Mouse (Mus musculus) embryonic facial prominence, embryonic 10.5 days (tissue): ENCODE data around the gene Card19. TPM values are rescaled to one million over a fixed set of nuclear protein-coding genes. Genes with fewer than 3 reads are reported as not detected.

Source experiments
- DNase-seq: peaks from one replicate; pipeline ENCODE4 v3.0.0-alpha.2; 2017; ENCODE audit warnings: low spot score
- H3K27ac ChIP-seq: fragments of 300-500 bp; sonication (generic); replicated peaks from 2 replicates; pipeline ENCODE4 v1.5.1; 2016; ENCODE audit warnings: mild to moderate bottlenecking
- H3K27me3 ChIP-seq: fragments of 300-500 bp; sonication (generic); replicated peaks from 2 replicates; pipeline ENCODE4 v1.6.1; 2016; ENCODE audit warnings: low read depth, mild to moderate bottlenecking; ENCODE audit not compliant: poor library complexity, severe bottlenecking
- H3K36me3 ChIP-seq: fragments of 300-500 bp; sonication (generic); replicated peaks from 2 replicates; pipeline ENCODE4 v1.6.1; 2016; ENCODE audit warnings: mild to moderate bottlenecking, moderate library complexity
- H3K4me1 ChIP-seq: fragments of 300-500 bp; sonication (generic); 2 replicates; pipeline ENCODE4 v1.6.1; 2016
- H3K4me3 ChIP-seq: fragments of 300-500 bp; sonication (generic); 2 replicates; pipeline ENCODE4 v1.5.1; 2016; ENCODE audit warnings: mild to moderate bottlenecking, moderate library complexity
- H3K9me3 ChIP-seq: fragments of 300-500 bp; sonication (generic); 2 replicates; pipeline ENCODE4 v1.6.1; 2016; ENCODE audit warnings: mild to moderate bottlenecking
- WGBS: fragments of 180-500 bp; shearing (Covaris S2); methylation state at CpG from one replicate; pipeline ENCODE4 v1.1.7; 2016; 5-methylcytosine and 5-hydroxymethylcytosine counted together
- polyA plus RNA-seq: library from polyadenylated mRNA; unstranded; fragments of >200 nt; fragmentation: Nextera tagmentation; extraction: Ambion mirVana; gene quantifications from 2 replicates; pipeline ENCODE4 v1.2.1, GENCODE M21; 2016

The Card19 gene
- polyA plus RNA-seq, 1 experiment from 2014 or later: 35.0 TPM

DNA sequence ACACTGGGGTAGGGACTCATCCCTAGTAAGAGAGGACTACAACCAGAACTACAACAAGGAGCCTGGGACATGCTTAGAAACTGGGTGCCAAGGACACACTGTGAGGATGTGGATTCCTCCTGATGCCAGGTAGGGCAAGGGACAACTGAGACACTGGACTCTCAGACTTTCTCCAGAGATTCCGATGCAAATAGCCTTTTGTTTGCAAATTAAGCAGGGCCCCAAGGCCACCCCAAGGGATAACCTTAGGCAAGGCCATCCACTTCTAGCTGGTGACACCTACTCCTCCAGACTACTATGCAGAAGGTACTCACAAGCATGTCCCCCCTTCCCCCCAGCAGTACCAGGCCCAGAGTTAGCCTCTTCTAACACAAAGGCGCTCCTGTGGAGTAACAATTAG is 30.8 kb upstream of the Card19 start:
- H3K27ac ChIP-seq: no peak overlapping the region
- no peaks in the 10 kb centered on the region for H3K36me3 ChIP-seq
- peaks cover 37% of the 10 kb centered on the region for H3K4me1 ChIP-seq
- H3K4me3 ChIP-seq: no peak overlapping the region
- peaks cover 71% of the 10 kb centered on the region for H3K27me3 ChIP-seq
- H3K9me3 ChIP-seq: no peaks in the 10 kb centered on the region
- 51% methylated on average over 2 of the region's 2 CpGs for WGBS
- no peak for DNase-seq

DNA sequence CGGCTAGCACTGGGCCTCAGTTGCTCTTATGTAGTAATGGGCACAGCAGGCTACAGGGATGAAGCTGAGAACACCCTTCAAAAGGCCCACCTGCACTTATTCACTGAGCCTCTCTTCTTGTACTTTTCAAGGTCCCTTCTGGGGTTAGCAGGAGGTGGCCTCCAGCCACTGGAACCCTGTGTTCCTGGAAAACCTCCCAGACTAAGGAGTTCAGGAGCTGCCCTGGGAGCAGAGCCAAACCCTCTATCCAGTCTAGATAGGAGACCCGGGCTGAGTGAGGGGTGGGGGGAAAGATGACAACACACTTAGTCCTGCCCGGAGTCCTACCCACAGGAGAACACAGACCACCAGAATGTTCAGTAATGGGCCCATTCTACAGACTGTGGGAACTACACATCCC is 30.2 kb upstream of the Card19 start:
- no peak overlapping the region for H3K4me3 ChIP-seq
- H3K9me3 ChIP-seq: no peaks in the 10 kb centered on the region
- no peaks in the 10 kb centered on the region for H3K36me3 ChIP-seq
- DNase-seq: no peak
- no peak overlapping the region for H3K27ac ChIP-seq
- 80% methylated on average over 3 of the region's 3 CpGs for WGBS
- peaks cover 71% of the 10 kb centered on the region for H3K27me3 ChIP-seq
- H3K4me1 ChIP-seq: peaks cover 36% of the 10 kb centered on the region

DNA sequence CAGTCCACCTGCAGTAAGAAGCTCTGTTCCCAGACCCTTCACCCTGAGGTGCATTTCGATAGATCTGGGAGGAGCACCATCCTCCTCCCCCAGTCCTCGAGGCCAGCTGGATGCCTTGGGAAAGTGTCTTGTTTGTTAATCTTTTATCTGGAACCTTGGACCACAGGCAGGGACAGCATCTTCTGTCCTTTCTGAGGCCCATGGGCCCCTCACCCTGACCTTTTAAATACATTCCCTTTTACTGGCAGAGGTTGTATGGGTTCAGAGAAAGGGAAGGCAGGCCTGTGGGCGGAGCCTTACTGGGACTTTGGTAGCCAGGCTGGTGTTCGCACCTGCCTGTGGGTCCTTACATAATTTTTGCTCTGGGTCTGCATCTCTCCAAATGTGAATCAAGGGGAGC is 29.4 kb upstream of the Card19 start:
- H3K9me3 ChIP-seq: no peaks in the 10 kb centered on the region
- no peak overlapping the region for H3K27ac ChIP-seq
- DNase-seq: no peak
- H3K4me1 ChIP-seq: peaks cover 32% of the 10 kb centered on the region
- whole genome bisulfite sequencing: 57% methylated on average over 4 of the region's 4 CpGs
- H3K27me3 ChIP-seq: peaks cover 69% of the 10 kb centered on the region
- no peaks in the 10 kb centered on the region for H3K36me3 ChIP-seq
- no peak overlapping the region for H3K4me3 ChIP-seq

GRCm38 (mm10) chr13:49243492-49243891 is 27.7 kb upstream of the Card19 start:
- Histone ChIP-seq H3K36me3 (no peaks in the 10 kb centered on the region), H3K27me3 (peaks cover 52% of the 10 kb centered on the region), H3K27ac (no peak overlapping the region), H3K9me3 (no peaks in the 10 kb centered on the region), H3K4me3 (no peak overlapping the region), H3K4me1 (peaks cover 30% of the 10 kb centered on the region)
- 90% methylated on average over 2 of the region's 2 CpGs for WGBS
- no peak for DNase-seq

DNA sequence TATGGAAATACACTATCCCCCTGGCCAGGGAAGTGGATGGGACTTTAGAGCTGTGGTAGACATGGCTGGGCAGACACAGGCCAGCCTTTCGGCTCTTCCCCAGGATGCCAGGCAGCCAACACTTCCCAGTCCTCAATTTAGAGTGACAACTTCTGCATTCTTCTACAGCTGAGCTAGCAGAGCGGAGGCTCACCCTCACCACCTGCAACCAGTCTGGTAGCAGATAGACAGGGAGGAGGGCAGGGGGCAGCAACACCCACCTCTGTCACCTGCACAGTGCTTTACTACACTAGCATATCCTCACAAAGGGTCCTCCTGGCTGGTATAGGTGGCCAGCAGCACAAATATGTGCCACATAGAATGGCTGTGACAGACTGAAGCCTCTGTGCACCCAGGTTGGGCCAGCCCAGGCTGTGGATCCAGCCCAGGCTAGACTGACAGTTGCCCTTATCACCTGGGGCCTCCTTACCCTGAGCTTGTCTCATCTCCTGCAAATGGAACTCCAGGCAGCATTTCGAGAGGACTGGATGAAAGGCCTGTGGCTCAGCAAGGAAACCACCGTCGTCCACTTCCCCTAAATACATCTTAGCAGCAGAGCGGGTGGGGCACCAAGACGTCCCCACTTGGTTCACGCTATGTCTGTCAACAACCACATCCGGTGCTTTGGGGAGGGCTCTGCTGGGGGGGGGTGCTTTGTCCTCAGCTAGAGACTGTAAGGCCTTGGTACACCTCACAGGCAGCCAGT is 26.7 kb upstream of the Card19 start:
- Histone ChIP-seq H3K4me3 (no peak overlapping the region), H3K4me1 (peaks cover 20% of the 10 kb centered on the region), H3K9me3 (no peaks in the 10 kb centered on the region), H3K27me3 (peaks cover 42% of the 10 kb centered on the region), H3K36me3 (no peaks in the 10 kb centered on the region), H3K27ac (no peak overlapping the region)
- DNase-seq: no peak
- WGBS: 67% methylated on average over 9 of the region's 9 CpGs

- no peak for DNase-seq
- Histone ChIP-seq H3K27me3 (peaks cover 5% of the 10 kb centered on the region; the same call in 1 of the 2 replicates), H3K4me3 (no peak overlapping the region), H3K36me3 (no peaks in the 10 kb centered on the region), H3K27ac (no peak overlapping the region), H3K4me1 (peaks cover 7% of the 10 kb centered on the region; the same call in 1 of the 2 replicates), H3K9me3 (no peaks in the 10 kb centered on the region)
- WGBS: 94% methylated on average over 8 of the region's 8 CpGs
Measured at GRCm38 (mm10) chr13:49238737-49239136, 22.9 kb upstream of the Card19 start.

DNA sequence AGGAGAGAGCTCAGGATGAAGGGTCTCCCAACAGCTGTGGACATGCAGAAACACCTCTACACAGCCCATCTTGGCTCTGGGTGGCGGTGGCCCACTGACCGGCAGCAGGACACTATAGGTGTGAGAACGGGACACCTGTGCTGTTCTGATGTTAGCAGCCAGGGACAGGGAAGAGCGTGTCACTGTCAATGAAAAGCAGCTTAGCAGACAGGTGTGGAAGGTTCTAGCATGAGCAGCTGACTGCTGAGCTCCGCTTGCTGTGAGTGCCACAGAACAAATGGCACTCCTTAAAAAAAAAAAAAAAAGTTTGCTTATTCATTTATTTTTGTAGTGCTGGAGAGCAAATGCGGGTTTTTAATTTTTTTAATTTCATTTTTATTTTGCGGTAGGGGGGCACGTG is 21.8 kb upstream of the Card19 start:
- no peak for DNase-seq

DNA sequence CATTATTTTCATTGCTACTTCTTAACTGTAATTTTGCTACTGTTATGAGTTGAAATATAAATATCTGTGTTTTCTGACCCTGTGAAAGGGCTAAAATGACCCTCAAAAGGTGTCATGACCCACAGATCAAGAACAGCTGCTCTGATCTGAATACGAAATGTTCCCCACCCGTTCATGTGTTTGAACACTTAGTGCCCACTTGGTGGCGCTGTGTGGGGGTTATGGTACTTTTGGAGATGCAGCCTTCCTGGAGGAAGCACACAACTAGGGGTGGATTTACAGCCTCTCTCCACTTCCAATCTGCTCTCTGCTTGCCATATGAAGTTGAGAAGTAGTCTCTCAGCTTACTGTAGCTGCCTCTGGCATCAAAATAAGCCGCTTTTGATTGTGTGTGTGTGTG is 18.9 kb upstream of the Card19 start:
- no peak for DNase-seq
- Histone ChIP-seq H3K36me3 (no peaks in the 10 kb centered on the region), H3K27me3 (no peaks in the 10 kb centered on the region), H3K4me3 (no peak overlapping the region), H3K9me3 (no peaks in the 10 kb centered on the region), H3K4me1 (no peaks in the 10 kb centered on the region; the same call in 1 of the 2 replicates), H3K27ac (no peak overlapping the region)
- 92% methylated on average over 4 of the region's 4 CpGs for WGBS

More for the DNA sequence above, 21.8 kb upstream of the Card19 start:
- Histone ChIP-seq H3K36me3 (no peaks in the 10 kb centered on the region), H3K4me3 (no peak overlapping the region), H3K9me3 (no peaks in the 10 kb centered on the region), H3K27me3 (no peaks in the 10 kb centered on the region), H3K4me1 (peaks cover 5% of the 10 kb centered on the region; the same call in 1 of the 2 replicates), H3K27ac (no peak overlapping the region)
- 90% methylated on average over 8 of the region's 8 CpGs for WGBS

- H3K4me1 ChIP-seq: no peaks in the 10 kb centered on the region; the same call in 1 of the 2 replicates
- no peak overlapping the region for H3K4me3 ChIP-seq
- no peak overlapping the region for H3K27ac ChIP-seq
- H3K27me3 ChIP-seq: no peaks in the 10 kb centered on the region
- no peak for DNase-seq
- no peaks in the 10 kb centered on the region for H3K36me3 ChIP-seq
- WGBS: 95% methylated on average over 8 of the region's 8 CpGs
- H3K9me3 ChIP-seq: no peaks in the 10 kb centered on the region
Measured at GRCm38 (mm10) chr13:49233792-49234572, 18.1 kb upstream of the Card19 start.

DNA sequence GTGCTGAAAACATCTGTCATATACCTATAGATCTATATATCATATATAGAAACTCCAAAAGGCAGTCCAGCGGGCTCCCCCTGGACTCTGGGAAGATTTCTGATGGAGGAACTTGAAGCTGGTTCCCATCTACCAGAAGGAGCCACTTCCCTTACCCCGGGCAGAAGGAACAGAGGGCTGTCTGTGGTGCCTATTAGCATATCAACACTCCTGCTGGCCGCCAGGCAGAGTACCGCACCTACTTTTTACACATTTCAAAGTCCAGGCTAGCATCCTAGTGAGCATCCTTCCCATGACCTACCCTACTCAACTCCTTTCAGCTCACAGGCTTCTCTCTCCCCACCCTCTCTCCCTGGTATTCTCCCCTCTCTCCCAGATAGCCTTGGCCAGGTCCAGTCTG is 9.8 kb upstream of the Card19 start:
- DNase-seq: no peak
- no peaks in the 10 kb centered on the region for H3K36me3 ChIP-seq
- WGBS: 29% methylated on average over 4 of the region's 4 CpGs
- peaks cover 4% of the 10 kb centered on the region; the same call in 1 of the 2 replicates for H3K9me3 ChIP-seq
- H3K4me3 ChIP-seq: no peak overlapping the region
- H3K4me1 ChIP-seq: peaks cover 15% of the 10 kb centered on the region
- H3K27ac ChIP-seq: no peak overlapping the region
- H3K27me3 ChIP-seq: peaks cover 29% of the 10 kb centered on the region

- 61% methylated on average over 3 of the region's 3 CpGs for WGBS
Measured at GRCm38 (mm10) chr13:49225159-49225558, 9.3 kb upstream of the Card19 start.

DNA sequence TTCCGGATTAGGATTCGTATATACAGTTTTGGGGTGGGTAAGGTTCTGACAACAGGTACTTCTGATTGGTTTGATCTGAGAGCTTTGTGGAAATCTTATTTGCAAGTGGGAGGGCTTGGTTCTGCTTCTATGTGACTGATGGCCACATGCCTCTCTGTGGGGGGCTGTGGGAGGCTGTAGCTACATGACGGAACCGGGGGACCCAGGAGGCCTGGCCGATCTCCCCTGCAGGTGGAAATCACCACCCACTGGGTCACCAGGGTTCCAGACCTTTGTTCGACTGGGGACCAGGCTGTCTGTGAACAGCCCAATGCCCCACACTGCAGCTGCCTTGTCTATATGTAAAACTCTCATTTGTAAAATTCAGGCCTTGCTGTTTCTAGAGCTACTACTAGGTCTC is 8.9 kb upstream of the Card19 start:
- no peaks in the 10 kb centered on the region for H3K36me3 ChIP-seq
- H3K27me3 ChIP-seq: peaks cover 34% of the 10 kb centered on the region
- H3K4me1 ChIP-seq: peaks cover 15% of the 10 kb centered on the region
- 23% methylated on average over 6 of the region's 6 CpGs for WGBS
- peaks cover 4% of the 10 kb centered on the region; the same call in 1 of the 2 replicates for H3K9me3 ChIP-seq
- no peak for DNase-seq
- H3K4me3 ChIP-seq: no peak overlapping the region
- no peak overlapping the region for H3K27ac ChIP-seq

More at GRCm38 (mm10) chr13:49225159-49225558, 9.3 kb upstream of the Card19 start:
- H3K36me3 ChIP-seq: no peaks in the 10 kb centered on the region
- H3K4me1 ChIP-seq: peaks cover 15% of the 10 kb centered on the region
- peaks cover 32% of the 10 kb centered on the region for H3K27me3 ChIP-seq
- H3K4me3 ChIP-seq: no peak overlapping the region
- DNase-seq: no peak
- H3K27ac ChIP-seq: no peak overlapping the region
- H3K9me3 ChIP-seq: peaks cover 4% of the 10 kb centered on the region; the same call in 1 of the 2 replicates

- H3K36me3 ChIP-seq: no peaks in the 10 kb centered on the region
- peaks cover 15% of the 10 kb centered on the region for H3K4me1 ChIP-seq
- H3K27ac ChIP-seq: no peak overlapping the region
- H3K4me3 ChIP-seq: no peak overlapping the region
- no peak for DNase-seq
- peaks cover 34% of the 10 kb centered on the region for H3K27me3 ChIP-seq
- 12% methylated on average over 10 of the region's 10 CpGs for WGBS
- peaks cover 4% of the 10 kb centered on the region; the same call in 1 of the 2 replicates for H3K9me3 ChIP-seq
Measured at GRCm38 (mm10) chr13:49224314-49224713, 8.5 kb upstream of the Card19 start.
